Mouse (Mus musculus): ENCODE data around the gene Gngt1. TPM values are rescaled to one million over a fixed set of nuclear protein-coding genes. Genes with fewer than 3 reads are reported as not detected.
A peak's percentile ranks its signal among the peaks of the same experiment; 100 is the strongest.

Gene Gngt1
- total RNA-seq (2022): not detected

- DNase-seq (ENCODE audit: low spot score in 2 of 2): no peak
These were observed at the start of gene Gngt1 for GRCm38 (mm10) chr6:3993492-3993891. Gngt1 (plus strand) TSS chr6:3993792.

GRCm38 (mm10) chr6:3954969-3955368, 38.6 kb upstream of the Gngt1 start:
- DNase-seq (ENCODE audit: low spot score in 2 of 2): no peak

- peak in 1 of 2 experiments; percentile 3 for DNase-seq (ENCODE audit: low spot score in 2 of 2)
These were observed 25.6 kb upstream of the Gngt1 start for GRCm38 (mm10) chr6:3967676-3968626.

GRCm38 (mm10) chr6:3973679-3974078, 19.9 kb upstream of the Gngt1 start:
- no peak for DNase-seq (ENCODE audit: low spot score in 2 of 2)

- DNase-seq (ENCODE audit: low spot score in 2 of 2): no peak
These were observed 10.8 kb upstream of the Gngt1 start for GRCm38 (mm10) chr6:3982661-3983284.

GRCm38 (mm10) chr6:3988750-3989149, 4.8 kb upstream of the Gngt1 start, which contains the start of gene Tfpi2:
Tfpi2 (minus strand) TSS chr6:3988919.
- DNase-seq (ENCODE audit: low spot score in 2 of 2): no peak

DNA sequence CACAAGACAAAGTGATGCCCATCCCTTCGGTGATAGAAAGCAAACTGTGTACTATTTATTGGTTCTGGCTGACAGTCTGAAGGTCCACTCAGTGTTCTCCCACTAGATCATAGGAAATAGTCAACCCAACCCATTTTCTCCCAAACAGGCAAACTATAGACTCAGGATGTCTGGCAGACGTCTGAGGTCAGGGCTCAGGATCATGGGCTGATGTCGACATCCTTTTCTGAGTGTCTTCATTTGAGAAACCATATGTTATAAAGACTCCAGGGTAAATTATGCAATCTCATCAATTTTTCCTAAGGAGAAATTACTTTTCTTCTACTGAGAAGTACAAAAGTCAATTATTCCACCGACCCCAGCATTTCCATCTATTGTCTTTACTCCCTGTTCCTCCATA, 4.5 kb downstream of the Gngt1 start:
- DNase-seq (ENCODE audit: low spot score in 2 of 2): no peak

GRCm38 (mm10) chr6:3999296-3999695, 5.7 kb downstream of the Gngt1 start:
- no peak for DNase-seq (ENCODE audit: low spot score in 2 of 2)

- no peak for DNase-seq (ENCODE audit: low spot score in 2 of 2)
These were observed 7.1 kb downstream of the Gngt1 start for GRCm38 (mm10) chr6:4000716-4001115.

DNA sequence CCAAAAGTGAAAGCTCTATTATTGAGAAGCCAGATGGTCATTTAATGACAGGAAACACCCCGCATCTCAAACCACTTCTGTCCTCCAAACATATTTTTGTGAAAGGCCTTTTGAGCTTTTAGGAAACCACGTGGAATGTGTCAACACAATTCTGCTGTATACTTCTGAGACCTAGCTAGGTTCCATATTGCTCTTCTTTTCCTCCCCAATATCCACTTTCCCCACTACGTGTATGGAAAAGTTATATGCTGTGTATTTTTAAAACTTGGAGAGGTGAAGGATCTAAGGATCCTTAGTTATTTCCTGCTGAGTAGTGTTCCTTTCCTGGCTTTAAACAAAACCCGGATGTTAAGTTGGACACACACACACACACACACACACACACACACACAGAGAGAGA, 9.9 kb downstream of the Gngt1 start:
- DNase-seq (ENCODE audit: low spot score in 2 of 2): no peak

- peak in 1 of 2 experiments; percentile 8 for DNase-seq (ENCODE audit: low spot score in 2 of 2)
These were observed 10.3 kb downstream of the Gngt1 start, which contains the start of gene Gng11 for GRCm38 (mm10) chr6:4003890-4004306. Gng11 (plus strand) TSS chr6:4003904.

DNA sequence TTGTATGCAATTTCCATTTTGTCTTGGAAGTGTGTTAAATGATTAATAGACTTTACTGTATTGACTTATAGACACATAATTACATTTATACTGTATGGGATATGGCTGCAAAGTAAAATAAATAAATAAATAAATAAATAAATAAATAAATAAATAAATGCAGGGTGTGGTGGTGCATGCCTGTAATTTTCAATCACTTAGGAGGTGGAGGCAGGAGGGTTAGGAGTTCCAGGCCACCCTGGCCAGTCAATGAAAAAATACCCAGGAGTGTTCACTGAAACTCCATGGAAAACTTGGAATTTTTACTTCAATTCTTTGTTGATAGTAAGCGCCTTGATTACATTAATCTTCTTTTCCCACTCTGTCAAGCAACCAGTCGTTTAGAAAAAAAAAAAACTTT, 11.2 kb downstream of the Gngt1 start:
- DNase-seq (ENCODE audit: low spot score in 2 of 2): no peak

DNA sequence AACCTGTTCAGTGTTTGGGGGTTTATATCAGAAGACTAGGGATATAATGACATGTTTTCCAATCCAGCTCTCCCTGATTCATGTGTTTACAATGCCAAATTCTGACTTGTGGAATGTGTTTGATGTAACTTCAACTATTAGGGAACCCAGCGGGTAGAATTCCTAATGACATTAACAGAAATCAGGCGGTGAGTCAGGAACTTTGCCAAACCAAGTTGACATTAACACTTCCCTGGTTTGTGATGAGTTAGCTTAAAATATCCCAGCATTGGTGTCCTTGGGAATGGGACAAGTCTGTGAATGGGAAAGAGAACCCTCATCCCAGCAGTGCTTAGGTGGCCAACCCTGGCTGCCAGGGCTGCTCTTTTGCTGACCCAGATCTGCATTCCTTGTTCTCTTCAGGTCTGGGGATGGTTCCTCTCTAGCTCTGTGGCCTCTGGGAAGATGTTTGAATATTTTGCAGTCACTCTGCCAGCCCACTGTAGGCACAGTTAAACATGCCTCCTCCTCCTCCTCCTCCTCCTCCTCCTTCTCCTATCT, 15.0 kb downstream of the Gngt1 start:
- no peak for DNase-seq (ENCODE audit: low spot score in 2 of 2)

GRCm38 (mm10) chr6:4009548-4009947, 16.0 kb downstream of the Gngt1 start:
- DNase-seq (ENCODE audit: low spot score in 2 of 2): no peak

DNA sequence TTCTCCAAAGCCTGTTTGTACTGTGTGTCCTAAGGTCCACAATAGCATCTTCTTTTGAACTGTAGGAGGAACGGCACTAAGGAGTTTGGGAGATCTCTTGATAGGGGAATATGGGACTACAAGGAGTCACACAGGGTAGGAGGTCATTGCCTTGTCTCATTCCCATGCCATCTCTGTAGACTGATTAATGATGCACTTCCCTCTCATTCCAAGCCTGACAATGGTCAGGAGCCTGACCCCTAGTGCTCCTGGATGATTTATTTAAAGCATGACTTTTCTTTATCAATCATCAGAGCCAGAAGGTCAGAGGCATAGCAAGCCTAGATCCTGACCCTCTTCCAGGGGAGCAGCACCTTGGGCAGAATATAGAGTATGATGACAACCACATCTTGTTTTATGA, 29.1 kb downstream of the Gngt1 start:
- no peak for DNase-seq (ENCODE audit: low spot score in 2 of 2)

DNA sequence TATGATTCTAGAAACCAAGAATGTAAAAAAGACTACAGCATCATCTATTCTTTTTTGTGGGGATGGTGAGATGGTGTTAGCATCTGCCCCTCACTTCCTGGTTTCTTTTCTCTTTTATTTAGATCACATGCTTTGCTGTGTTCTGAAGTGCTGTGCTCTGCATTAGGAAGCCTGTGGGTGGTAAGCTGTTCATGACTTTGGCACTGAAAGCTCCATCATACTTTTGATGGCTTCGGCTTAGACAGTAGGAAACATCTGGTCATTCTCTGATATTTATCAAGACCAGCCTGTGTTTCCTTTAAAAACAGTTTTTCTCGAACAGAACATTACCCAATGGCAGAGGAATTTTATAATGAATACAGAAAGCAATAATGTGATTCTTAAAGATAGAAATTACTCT, 32.8 kb downstream of the Gngt1 start:
- no peak for DNase-seq (ENCODE audit: low spot score in 2 of 2)

GRCm38 (mm10) chr6:4030956-4031355, 37.4 kb downstream of the Gngt1 start:
- no peak for DNase-seq (ENCODE audit: low spot score in 2 of 2)

DNA sequence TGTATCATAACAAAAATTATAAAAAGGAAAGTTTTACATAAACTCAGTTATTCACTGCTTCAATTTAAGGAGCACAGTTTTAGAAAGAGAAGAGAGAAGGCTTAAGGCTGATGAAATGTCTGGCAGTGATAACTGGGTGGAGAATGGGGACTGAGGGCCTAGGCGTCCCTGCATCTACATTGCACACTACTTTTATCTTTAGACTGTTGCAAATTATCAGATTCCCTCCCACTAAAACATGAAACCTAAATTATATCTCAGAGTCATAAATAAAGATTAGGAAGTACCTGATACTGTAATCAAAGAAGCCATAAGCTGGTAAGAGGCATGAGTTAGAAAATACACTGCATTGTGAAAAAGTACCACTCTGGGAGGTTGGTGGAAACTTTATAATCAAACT, 48.2 kb downstream of the Gngt1 start:
- DNase-seq (ENCODE audit: low spot score in 2 of 2): no peak
